Mouse (Mus musculus) megakaryocyte, embryonic 14.5 days (primary cell): ENCODE data around the gene Polr3f.

ENCODE experiments used
- FLI1 ChIP-seq: IDR thresholded peaks from 2 replicates; pipeline ENCODE4 v1.6.1; 2012; ENCODE audit warnings: low read length, inconsistent platforms, mixed read lengths
- GATA1 ChIP-seq: IDR thresholded peaks from 3 replicates; pipeline ENCODE4 v1.6.1; 2012; ENCODE audit warnings: mixed read lengths, low read length, inconsistent platforms, borderline replicate concordance

- TF ChIP-seq GATA1, result no peak
- TF ChIP-seq FLI1, result no peak
Measured at GRCm38 (mm10) chr2:144547559-144547958, 20.0 kb downstream of the Polr3f start.
